ENCODE assay signal across 12 mouse cellular contexts in the genomic region with DNA sequence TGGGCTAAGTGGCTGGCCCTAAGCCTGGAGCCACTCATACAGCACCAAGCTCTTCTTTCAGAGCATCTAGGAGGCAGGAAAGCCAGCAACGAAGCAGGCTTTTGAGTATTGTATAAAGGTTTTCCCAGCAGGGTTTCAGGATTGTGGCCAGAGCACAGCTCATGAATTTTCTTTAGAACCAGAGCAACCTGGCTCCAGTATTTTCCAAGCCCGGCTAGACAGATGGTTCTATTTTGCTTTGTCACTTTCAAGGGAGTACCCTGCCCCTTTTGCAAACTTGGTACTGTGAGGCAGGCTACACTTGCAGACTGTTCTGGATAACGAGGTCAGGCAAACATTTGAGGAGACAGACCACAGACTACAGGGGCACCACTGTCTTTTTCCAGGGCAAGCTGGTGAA. TPM values are rescaled to one million over a fixed set of nuclear protein-coding genes. Genes with fewer than 3 reads are reported as not detected.
DNase-seq lines count a peak whose midpoint lies in the region; ATAC-seq and TF ChIP-seq lines count a peak whose summit lies in the region.
"Had no signal": no experiment of that assay in that cellular context is flagged by ENCODE, and none has a peak within 500 bp of the region (broad histone marks: within the 10 kb centered on the region; RNA-seq: fewer than 3 reads in every experiment).

No protein-coding gene starts in this region.

- H3K4me2 ChIP-seq in embryonic facial prominence, embryonic 14.5 days (ENCODE audit: low read depth, low read length): no peak overlapping the region
- no peak overlapping the region for H3K4me2 ChIP-seq in kidney, embryonic 16.5 days (replicated peaks; ENCODE audit: low read depth, low read length)
- H3K4me2 ChIP-seq: lung, embryonic 15.5 days had no signal

- intact Hi-C loops in left cerebral cortex, postnatal 36 days (cut with DNase I): no loop called here

- WGBS in cerebellum, adult 2 months: 3% methylated on average over 3 of the region's 3 CpGs
- 13% methylated on average over 3 of the region's 3 CpGs for WGBS in embryonic facial prominence, embryonic 14.5 days
- 38% methylated on average over 3 of the region's 3 CpGs for WGBS in kidney, embryonic 16.5 days

- peak; percentile 10 to 37 for DNase-seq in cerebellum, adult 2 months
- DNase-seq in cerebellum, adult 8-10 months: no peak
- DNase-seq in left cerebral cortex, adult 9 months (ENCODE audit: low spot score in 2 of 2): peak; percentile 5 to 13
- no peak for DNase-seq in left cerebral cortex, postnatal 36 days (ENCODE audit: low spot score in 2 of 2)
- DNase-seq in embryonic facial prominence, embryonic 14.5 days (ENCODE audit: low spot score): peak; percentile 47
- DNase-seq in layer of hippocampus, postnatal 14 days (ENCODE audit: low spot score in 2 of 2): peak; percentile 20 to 54
- no peak for DNase-seq in kidney, adult 18-20 months
- DNase-seq: kidney, postnatal 25 days; right cerebral cortex, postnatal 4 days had no signal

- H3K4me1 ChIP-seq in cerebellum, adult 2 months (ENCODE audit: control insufficient read depth, insufficient read depth, low read length): peaks cover 3% of the 10 kb centered on the region; the same call in 1 of the 2 replicates
- H3K4me1 ChIP-seq in embryonic facial prominence, embryonic 14.5 days (ENCODE audit: control insufficient read depth, insufficient read depth, low read length): peaks cover 6% of the 10 kb centered on the region; the same call in 1 of the 2 replicates
- no peaks in the 10 kb centered on the region for H3K4me1 ChIP-seq in kidney, embryonic 16.5 days (ENCODE audit: insufficient read depth, low read length)
- H3K4me1 ChIP-seq: lung, embryonic 15.5 days had no signal

- H3K36me3 ChIP-seq in embryonic facial prominence, embryonic 14.5 days (ENCODE audit: control insufficient read depth, insufficient read depth, low read length): no peaks in the 10 kb centered on the region
- no peaks in the 10 kb centered on the region for H3K36me3 ChIP-seq in kidney, embryonic 16.5 days (ENCODE audit: insufficient read depth, low read length)
- H3K36me3 ChIP-seq: lung, embryonic 15.5 days had no signal

- no peak for TF ChIP-seq POLR2A in cerebellum, adult 2 months (IDR thresholded peaks at IDR 0.05; ENCODE audit: borderline replicate concordance, insufficient read depth, low read length)

- H3K4me3 ChIP-seq in cerebellum, adult 2 months (replicated peaks; ENCODE audit: insufficient read depth, low read depth, low read length): no peak overlapping the region
- no peak overlapping the region for H3K4me3 ChIP-seq in embryonic facial prominence, embryonic 14.5 days (ENCODE audit: low read depth, low read length)
- no peak overlapping the region for H3K4me3 ChIP-seq in kidney, embryonic 16.5 days (ENCODE audit: low read length)
- H3K4me3 ChIP-seq: erythroblast, embryonic 14.5 days; lung, embryonic 15.5 days had no signal

- no peaks in the 10 kb centered on the region for H3K27me3 ChIP-seq in cerebellum, adult 2 months (ENCODE audit: control insufficient read depth, insufficient read depth, low read length)
- no peaks in the 10 kb centered on the region for H3K27me3 ChIP-seq in embryonic facial prominence, embryonic 14.5 days (replicated peaks; ENCODE audit: control insufficient read depth, insufficient read depth, low read length)
- no peaks in the 10 kb centered on the region for H3K27me3 ChIP-seq in kidney, embryonic 16.5 days (ENCODE audit: insufficient read depth, low read length)
- H3K27me3 ChIP-seq: lung, embryonic 15.5 days had no signal

- H3K9me3 ChIP-seq in embryonic facial prominence, embryonic 14.5 days (ENCODE audit: control insufficient read depth, low read length): no peaks in the 10 kb centered on the region
- H3K9me3 ChIP-seq in kidney, embryonic 16.5 days (ENCODE audit: low read length): no peaks in the 10 kb centered on the region
- H3K9me3 ChIP-seq: lung, embryonic 15.5 days had no signal

- no peak overlapping the region for H3K27ac ChIP-seq in cerebellum, adult 2 months (ENCODE audit: insufficient read depth, low read length)
- peak overlapping the region; percentile 29; the same call in 1 of the 2 replicates for H3K27ac ChIP-seq in embryonic facial prominence, embryonic 14.5 days (replicated peaks; ENCODE audit: low read depth, low read length)
- H3K27ac ChIP-seq in kidney, embryonic 16.5 days (ENCODE audit: low read length): no peak overlapping the region
- H3K27ac ChIP-seq: lung, embryonic 15.5 days had no signal

- no peak for TF ChIP-seq CTCF in cerebellum, adult 2 months (IDR thresholded peaks at IDR 0.05; ENCODE audit: borderline replicate concordance, insufficient read depth, low read depth, low read length)

- 0 out of 2 replicates have a peak, but pooled peaks have one; percentile 53 for ATAC-seq in embryonic facial prominence, embryonic 14.5 days (ENCODE audit: low read depth)
- no peak for ATAC-seq in kidney, embryonic 16.5 days (ENCODE audit: low FRiP score, low TSS enrichment)

- no peak overlapping the region for H3K9ac ChIP-seq in embryonic facial prominence, embryonic 14.5 days (ENCODE audit: low read depth, low read length)
- no peak overlapping the region for H3K9ac ChIP-seq in kidney, embryonic 16.5 days (replicated peaks; ENCODE audit: low read length)
- H3K9ac ChIP-seq: lung, embryonic 15.5 days had no signal

RNA-seq across cellular contexts. Expression of a gene that starts 40.3 kb away (rescaled TPM):
- polyA plus RNA-seq in cerebellum, adult 2 months (2012; rRNA removed): 4.9 TPM in 2 replicates
- 1 to 10 TPM; 7.7 to 8.0 TPM for total RNA-seq in left cerebral cortex, postnatal 36 days (2021)
- polyA plus RNA-seq in embryonic facial prominence, embryonic 14.5 days (2014; fragmentation: Nextera tagmentation; extraction: Ambion mirVana): 26.6 and 28.1 TPM in 2 replicates
- total RNA-seq in layer of hippocampus, postnatal 14 days (2021): 1 to 10 TPM; 7.3 to 8.4 TPM
- polyA plus RNA-seq in kidney, embryonic 16.5 days (2015; fragmentation: Nextera tagmentation; extraction: Ambion mirVana): 17.0 and 20.8 TPM in 2 replicates

Comparison
In these comparisons a context has a peak if more than half of its experiments do, and no peak if none do; other contexts are left out.
1. DNase-seq: peak in cerebellum, adult 2 months (2 of 2), left cerebral cortex, adult 9 months (2 of 2), embryonic facial prominence, embryonic 14.5 days (single experiment) and layer of hippocampus, postnatal 14 days (2 of 2); none in cerebellum, adult 8-10 months (single experiment), left cerebral cortex, postnatal 36 days (0 of 2) and kidney, adult 18-20 months (single experiment).